Mouse (Mus musculus): Measurements from ENCODE around the gene Spock2. TPM values are rescaled to one million over a fixed set of nuclear protein-coding genes. Genes with fewer than 3 reads are reported as not detected.

The Spock2 gene
- total RNA-seq, 1 experiment, result 4.1 TPM

GRCm38 (mm10) chr10:60164869-60165268 is 58.9 kb downstream of the Spock2 start:
- no peak for DNase-seq (ENCODE audit: low read depth, low spot score)
- no peak overlapping the region for H3K27ac ChIP-seq (ENCODE audit: insufficient read depth, low read depth, low read length, poor library complexity, severe bottlenecking)
- peaks cover 16 to 18% of the 10 kb centered on the region in 2 experiments for H3K4me1 ChIP-seq (ENCODE audit: control insufficient read depth in 2 of 2, insufficient read depth in 2 of 2, low read length in 2 of 2, poor library complexity in 1 of 2)
- H3K9ac ChIP-seq (ENCODE audit: insufficient read depth, low read depth, low read length, poor library complexity, severe bottlenecking), result no peak overlapping the region
- H3K36me3 ChIP-seq (ENCODE audit: control insufficient read depth, insufficient read depth, low read length, poor library complexity, severe bottlenecking), result no peaks in the 10 kb centered on the region
- no peak overlapping the region for H3K4me3 ChIP-seq (ENCODE audit: insufficient read depth in 1 of 2, low read depth in 1 of 2, low read length in 2 of 2, poor library complexity in 1 of 2, severe bottlenecking in 1 of 2)
- TF ChIP-seq HCFC1 (IDR thresholded peaks at IDR 0.05; ENCODE audit: borderline replicate concordance, insufficient read depth, low read length) (no peak), ZNF384 (IDR thresholded peaks at IDR 0.05; ENCODE audit: low read depth, low read length) (no peak), CHD2 (IDR thresholded peaks at IDR 0.05; ENCODE audit: low read depth, low read length) (no peak), ZC3H11A (IDR thresholded peaks at IDR 0.05; ENCODE audit: borderline replicate concordance, low read depth, low read length) (no peak), MAFK (IDR thresholded peaks at IDR 0.05; ENCODE audit: insufficient read depth, low read depth, low read length) (no peak)
- in situ Hi-C loops (cut with MboI; ENCODE audit: low sequenced_read_pairs in 2 of 2, unreplicated experiment in 2 of 2), result no loop called here
- no peaks in the 10 kb centered on the region for H3K9me3 ChIP-seq (ENCODE audit: control insufficient read depth, insufficient read depth, low read depth, low read length)

GRCm38 (mm10) chr10:60166068-60166467 is 60.0 kb downstream of the Spock2 start:
- H3K9ac ChIP-seq (ENCODE audit: insufficient read depth, low read depth, low read length, poor library complexity, severe bottlenecking), result no peak overlapping the region
- peak overlapping the region; percentile 61; the same call in 1 of the 2 replicates for H3K27ac ChIP-seq (ENCODE audit: insufficient read depth, low read depth, low read length, poor library complexity, severe bottlenecking)
- TF ChIP-seq ZNF384 (IDR thresholded peaks at IDR 0.05; ENCODE audit: low read depth, low read length), result no peak
- TF ChIP-seq MAFK (IDR thresholded peaks at IDR 0.05; ENCODE audit: insufficient read depth, low read depth, low read length), result no peak
- no peak for TF ChIP-seq CHD2 (IDR thresholded peaks at IDR 0.05; ENCODE audit: low read depth, low read length)
- no peak for TF ChIP-seq HCFC1 (IDR thresholded peaks at IDR 0.05; ENCODE audit: borderline replicate concordance, insufficient read depth, low read length)
- no peak for TF ChIP-seq ZC3H11A (IDR thresholded peaks at IDR 0.05; ENCODE audit: borderline replicate concordance, low read depth, low read length)
- H3K4me1 ChIP-seq (ENCODE audit: control insufficient read depth in 2 of 2, insufficient read depth in 2 of 2, low read length in 2 of 2, poor library complexity in 1 of 2), result peaks cover 18 to 21% of the 10 kb centered on the region in 2 experiments
- H3K36me3 ChIP-seq (ENCODE audit: control insufficient read depth, insufficient read depth, low read length, poor library complexity, severe bottlenecking), result no peaks in the 10 kb centered on the region
- no peak for DNase-seq (ENCODE audit: low read depth, low spot score)
- no peaks in the 10 kb centered on the region for H3K9me3 ChIP-seq (ENCODE audit: control insufficient read depth, insufficient read depth, low read depth, low read length)
- no peak overlapping the region for H3K4me3 ChIP-seq (ENCODE audit: insufficient read depth in 1 of 2, low read depth in 1 of 2, low read length in 2 of 2, poor library complexity in 1 of 2, severe bottlenecking in 1 of 2)
- in situ Hi-C loops (cut with MboI; ENCODE audit: low sequenced_read_pairs in 2 of 2, unreplicated experiment in 2 of 2), result no loop called here

DNA sequence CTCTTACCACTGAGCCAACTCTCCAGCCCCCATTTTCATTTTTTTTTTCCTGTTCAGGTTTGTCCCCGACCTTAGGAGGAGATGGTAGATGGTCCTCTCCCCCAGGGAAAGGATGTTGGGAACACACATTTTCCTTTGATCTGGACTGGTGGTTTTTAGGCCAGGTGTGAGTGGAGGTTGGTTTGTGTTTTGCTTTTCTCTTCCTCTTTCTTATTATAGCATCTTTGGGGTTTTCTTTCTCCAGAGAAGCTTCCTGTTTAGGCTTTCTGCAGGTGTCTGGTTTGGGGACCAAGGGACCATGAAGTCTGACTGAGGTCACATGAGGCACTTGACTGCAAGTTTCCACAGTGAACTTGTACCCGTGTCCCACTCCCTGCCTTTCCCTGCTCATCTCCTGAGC is 62.3 kb downstream of the Spock2 start:
- no peak for TF ChIP-seq ZNF384 (IDR thresholded peaks at IDR 0.05; ENCODE audit: low read depth, low read length)
- TF ChIP-seq MAFK (IDR thresholded peaks at IDR 0.05; ENCODE audit: insufficient read depth, low read depth, low read length), result no peak
- no peak for TF ChIP-seq ZC3H11A (IDR thresholded peaks at IDR 0.05; ENCODE audit: borderline replicate concordance, low read depth, low read length)
- TF ChIP-seq HCFC1 (IDR thresholded peaks at IDR 0.05; ENCODE audit: borderline replicate concordance, insufficient read depth, low read length), result no peak
- no peak for TF ChIP-seq CHD2 (IDR thresholded peaks at IDR 0.05; ENCODE audit: low read depth, low read length)
- no peaks in the 10 kb centered on the region for H3K9me3 ChIP-seq (ENCODE audit: control insufficient read depth, insufficient read depth, low read depth, low read length)
- no peak for DNase-seq (ENCODE audit: low read depth, low spot score)
- H3K36me3 ChIP-seq (ENCODE audit: control insufficient read depth, insufficient read depth, low read length, poor library complexity, severe bottlenecking), result no peaks in the 10 kb centered on the region
- in situ Hi-C loops (cut with MboI; ENCODE audit: low sequenced_read_pairs in 2 of 2, unreplicated experiment in 2 of 2), result no loop called here
- peaks cover 15 to 21% of the 10 kb centered on the region in 2 experiments for H3K4me1 ChIP-seq (ENCODE audit: control insufficient read depth in 2 of 2, insufficient read depth in 2 of 2, low read length in 2 of 2, poor library complexity in 1 of 2)
- H3K4me3 ChIP-seq (ENCODE audit: insufficient read depth in 1 of 2, low read depth in 1 of 2, low read length in 2 of 2, poor library complexity in 1 of 2, severe bottlenecking in 1 of 2), result no peak overlapping the region
- H3K9ac ChIP-seq (ENCODE audit: insufficient read depth, low read depth, low read length, poor library complexity, severe bottlenecking), result no peak overlapping the region
- no peak overlapping the region for H3K27ac ChIP-seq (ENCODE audit: insufficient read depth, low read depth, low read length, poor library complexity, severe bottlenecking)

DNA sequence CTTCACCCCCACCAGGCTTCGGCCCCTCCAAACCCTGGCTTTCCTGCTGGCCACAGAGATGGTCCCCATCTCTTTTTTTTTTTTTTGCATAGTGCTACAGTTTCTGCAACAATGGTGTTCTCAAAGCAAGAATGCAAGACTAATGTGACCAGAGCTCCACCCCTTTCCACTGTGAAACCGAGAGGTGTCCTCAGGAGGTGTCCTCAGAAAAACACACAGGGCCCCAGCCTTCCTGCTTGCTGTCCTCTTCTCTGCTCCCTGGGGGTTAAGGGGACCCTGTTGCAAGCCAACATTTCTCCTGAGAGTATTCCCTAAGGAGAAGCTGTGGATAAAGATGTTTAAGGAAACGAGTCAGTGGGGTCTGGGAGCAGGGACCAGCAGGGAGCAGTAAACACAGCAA is 62.9 kb downstream of the Spock2 start:
- in situ Hi-C loops (cut with MboI; ENCODE audit: low sequenced_read_pairs in 2 of 2, unreplicated experiment in 2 of 2), result no loop called here
- DNase-seq (ENCODE audit: low read depth, low spot score), result no peak
- H3K4me3 ChIP-seq (ENCODE audit: insufficient read depth in 1 of 2, low read depth in 1 of 2, low read length in 2 of 2, poor library complexity in 1 of 2, severe bottlenecking in 1 of 2), result no peak overlapping the region
- TF ChIP-seq ZNF384 (IDR thresholded peaks at IDR 0.05; ENCODE audit: low read depth, low read length), result no peak
- no peak for TF ChIP-seq CHD2 (IDR thresholded peaks at IDR 0.05; ENCODE audit: low read depth, low read length)
- TF ChIP-seq HCFC1 (IDR thresholded peaks at IDR 0.05; ENCODE audit: borderline replicate concordance, insufficient read depth, low read length), result no peak
- TF ChIP-seq ZC3H11A (IDR thresholded peaks at IDR 0.05; ENCODE audit: borderline replicate concordance, low read depth, low read length), result no peak
- no peak for TF ChIP-seq MAFK (IDR thresholded peaks at IDR 0.05; ENCODE audit: insufficient read depth, low read depth, low read length)
- no peak overlapping the region for H3K9ac ChIP-seq (ENCODE audit: insufficient read depth, low read depth, low read length, poor library complexity, severe bottlenecking)
- peaks cover 15 to 18% of the 10 kb centered on the region in 2 experiments for H3K4me1 ChIP-seq (ENCODE audit: control insufficient read depth in 2 of 2, insufficient read depth in 2 of 2, low read length in 2 of 2, poor library complexity in 1 of 2)
- H3K36me3 ChIP-seq (ENCODE audit: control insufficient read depth, insufficient read depth, low read length, poor library complexity, severe bottlenecking), result no peaks in the 10 kb centered on the region
- no peaks in the 10 kb centered on the region for H3K9me3 ChIP-seq (ENCODE audit: control insufficient read depth, insufficient read depth, low read depth, low read length)
- no peak overlapping the region for H3K27ac ChIP-seq (ENCODE audit: insufficient read depth, low read depth, low read length, poor library complexity, severe bottlenecking)

Measured in ES-E14 (cell line).